Mouse (Mus musculus): ENCODE measurements at regions not wholly inside any gene's neighbourhood (a gene's known extent, or its start where the extent isn't known, plus 50 kb on each side); places are given as distances from the start of the nearest gene placed in this dataset.

DNA sequence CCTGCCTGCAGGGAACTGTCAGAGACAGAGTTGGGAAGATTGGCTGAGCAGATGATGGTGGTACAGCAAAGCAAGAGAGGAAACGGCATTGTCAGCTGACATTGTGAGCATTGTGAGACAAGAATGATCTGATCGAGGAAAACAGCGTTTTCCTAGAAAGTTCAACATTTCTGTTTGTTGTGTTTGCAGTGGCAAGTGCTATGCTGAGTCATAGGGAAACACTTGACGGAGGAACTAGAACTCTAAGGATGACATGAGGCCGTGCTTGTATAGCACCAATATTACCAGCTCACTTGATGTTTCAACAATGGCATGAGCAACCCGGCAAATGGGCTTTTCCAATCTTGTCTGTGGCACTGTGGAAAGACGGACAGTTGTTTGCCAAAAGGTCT is 146.7 kb upstream of the Serp2 start:
- no peak for DNase-seq (ENCODE audit: low spot score)

DNA sequence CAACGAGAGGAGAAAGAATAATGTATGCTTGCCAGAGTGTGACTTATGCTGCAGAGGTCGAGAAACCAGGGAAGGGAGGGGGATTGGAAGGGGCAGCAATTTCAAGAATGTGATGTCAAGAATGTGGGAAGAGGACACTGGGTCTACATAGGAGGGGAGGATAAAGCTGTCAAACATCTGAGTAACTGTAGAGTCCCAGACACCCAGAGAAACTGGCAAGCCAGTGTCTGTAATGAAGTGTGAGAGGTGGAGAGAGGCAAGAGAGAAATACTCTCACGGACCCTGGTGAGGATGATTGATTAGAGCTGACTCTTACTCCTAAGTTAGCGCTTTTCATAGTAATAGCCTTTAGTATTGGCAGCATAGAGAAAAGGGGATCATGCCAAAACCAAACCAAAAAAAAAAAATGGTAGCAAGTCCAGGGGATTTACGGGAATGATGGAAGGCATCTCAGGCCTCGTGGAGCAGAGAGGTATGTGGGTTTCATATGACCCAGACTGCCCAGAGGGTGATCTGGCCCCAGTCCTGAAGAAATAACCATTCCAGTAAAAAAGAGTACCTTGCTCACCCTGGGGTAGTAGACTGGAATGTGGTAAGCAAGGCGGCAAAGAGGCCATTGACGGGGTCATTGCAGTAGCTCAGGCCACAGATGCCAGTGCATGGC is 146.2 kb upstream of the Serp2 start:
- no peak for DNase-seq (ENCODE audit: low spot score)

DNA sequence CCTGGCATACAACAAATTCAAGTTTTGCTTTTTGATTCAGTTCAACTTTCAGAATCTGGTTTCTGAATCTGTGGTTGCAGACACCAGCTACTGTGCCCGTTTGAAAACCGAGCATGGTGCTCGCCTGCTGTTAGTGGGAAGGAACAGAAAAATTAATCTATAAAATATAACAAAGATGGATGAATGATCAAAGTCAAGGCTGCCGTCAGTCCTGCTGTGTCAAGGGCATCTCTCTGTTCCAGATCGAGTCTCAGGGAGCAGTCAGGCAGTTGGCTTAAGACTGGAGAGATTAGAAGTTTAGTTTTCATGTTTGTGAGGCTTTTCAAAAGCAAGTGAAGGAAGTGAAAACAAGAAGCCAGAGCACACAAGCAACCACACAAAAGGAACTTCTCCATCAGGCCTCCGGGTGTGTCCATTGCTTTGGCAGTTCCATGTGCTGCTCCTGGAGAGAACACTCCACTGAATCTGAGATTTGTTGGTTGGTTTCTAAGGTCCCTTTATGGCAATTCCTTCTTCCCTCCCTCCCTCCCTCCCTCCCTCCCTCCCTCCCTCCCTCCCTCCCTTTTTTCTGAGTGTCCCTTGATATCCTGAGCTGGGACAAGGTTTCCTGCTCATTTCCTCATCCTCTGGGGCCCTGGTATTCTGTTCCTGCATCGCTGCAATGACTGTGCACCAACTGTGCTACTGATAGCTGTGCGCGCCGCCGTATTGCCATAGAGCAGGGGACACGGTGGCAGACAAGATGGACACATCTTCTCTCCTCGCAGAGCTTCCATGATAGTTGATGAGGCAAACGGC is 145.4 kb upstream of the Serp2 start:
- no peak for DNase-seq (ENCODE audit: low spot score)

DNA sequence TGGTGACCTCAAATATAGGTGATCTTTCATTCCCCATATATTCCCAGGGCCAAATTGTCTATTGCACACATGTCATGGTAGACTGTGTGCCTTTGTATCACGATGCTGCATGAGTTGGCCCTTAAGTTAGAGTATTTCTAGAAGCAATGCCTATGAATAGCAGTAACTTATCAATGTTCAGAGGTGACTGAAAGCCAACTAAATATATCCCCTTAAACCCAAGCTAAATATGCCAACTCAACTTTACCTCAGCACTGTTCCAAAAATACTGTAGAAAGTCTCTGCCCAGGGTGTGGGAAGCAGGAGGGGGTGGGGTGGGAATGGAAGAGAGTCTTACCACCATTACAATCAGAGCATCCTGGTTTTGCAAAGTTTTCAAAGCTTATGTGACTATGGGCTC is 144.6 kb upstream of the Serp2 start:
- DNase-seq (ENCODE audit: low spot score), result no peak

DNA sequence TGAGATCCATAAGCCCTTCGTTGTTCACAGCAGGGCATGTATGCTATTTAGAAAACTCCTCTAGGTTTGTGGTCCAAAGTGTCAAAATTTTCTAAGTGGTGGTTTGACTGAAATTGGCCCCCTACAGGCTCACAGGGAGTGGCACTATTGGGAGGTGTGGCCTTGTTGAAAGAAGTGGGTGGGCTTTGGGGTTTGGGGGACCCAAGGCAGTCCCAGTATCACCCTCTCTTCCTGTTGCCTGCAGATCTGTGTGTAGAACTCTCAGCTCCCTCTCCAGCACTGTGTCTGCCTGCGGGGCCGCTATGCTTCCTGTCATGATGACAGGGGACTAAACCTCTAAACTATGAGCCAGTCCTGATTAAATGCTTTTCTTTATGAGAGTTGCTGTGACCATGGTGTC is 144.1 kb upstream of the Serp2 start:
- no peak for DNase-seq (ENCODE audit: low spot score)

DNA sequence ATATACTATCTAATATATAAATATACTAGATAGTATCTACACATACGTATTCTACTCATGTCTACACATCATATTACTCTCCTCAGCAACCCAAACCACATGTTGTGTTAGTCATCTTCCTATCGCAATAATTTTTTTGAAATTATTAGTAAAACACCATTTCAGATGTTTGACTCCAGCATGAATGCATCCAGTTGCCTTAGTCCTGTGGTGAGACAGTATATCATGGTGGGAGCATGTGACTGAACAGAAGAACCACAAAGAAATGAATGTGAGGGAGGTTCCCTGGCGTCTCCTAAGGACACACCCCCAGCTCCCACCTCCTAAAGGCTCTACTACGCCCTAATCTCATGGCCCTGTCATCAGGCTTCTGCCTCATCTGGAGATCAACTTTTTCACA is 143.5 kb upstream of the Serp2 start:
- no peak for DNase-seq (ENCODE audit: low spot score)

DNA sequence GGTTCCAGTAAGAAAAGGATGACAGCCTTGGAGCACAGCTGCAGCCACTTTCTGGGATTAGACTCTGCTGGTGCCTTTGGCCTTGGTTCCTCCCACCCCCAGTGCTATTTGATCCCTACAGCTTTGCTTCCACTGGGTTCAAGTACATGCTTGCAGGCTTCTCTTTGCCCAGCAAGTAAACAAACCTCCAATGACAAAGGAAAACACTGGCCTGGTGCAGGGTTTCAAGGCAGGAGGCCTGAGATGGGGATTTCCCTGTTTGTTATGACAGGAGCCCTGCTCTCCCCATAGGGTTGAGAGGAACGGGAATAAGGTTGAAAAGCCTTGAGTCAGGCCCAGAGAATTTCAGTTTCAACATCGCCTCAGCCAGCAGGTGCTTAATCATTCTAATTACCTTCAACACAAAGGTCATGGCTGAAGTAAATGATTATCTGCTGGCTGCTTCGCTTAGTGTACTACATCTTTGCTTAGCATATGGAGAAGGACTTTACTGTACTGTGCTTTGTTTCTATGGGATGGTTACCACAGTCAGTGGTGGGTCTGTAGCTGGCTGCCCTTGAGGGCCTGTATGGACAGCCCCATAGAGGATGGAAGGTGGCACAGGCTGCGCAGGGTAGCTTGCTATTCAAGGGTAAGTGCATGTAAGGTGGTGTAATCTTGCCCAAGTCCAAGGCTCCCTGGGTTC is 142.2 kb upstream of the Serp2 start:
- DNase-seq (ENCODE audit: low spot score), result no peak

DNA sequence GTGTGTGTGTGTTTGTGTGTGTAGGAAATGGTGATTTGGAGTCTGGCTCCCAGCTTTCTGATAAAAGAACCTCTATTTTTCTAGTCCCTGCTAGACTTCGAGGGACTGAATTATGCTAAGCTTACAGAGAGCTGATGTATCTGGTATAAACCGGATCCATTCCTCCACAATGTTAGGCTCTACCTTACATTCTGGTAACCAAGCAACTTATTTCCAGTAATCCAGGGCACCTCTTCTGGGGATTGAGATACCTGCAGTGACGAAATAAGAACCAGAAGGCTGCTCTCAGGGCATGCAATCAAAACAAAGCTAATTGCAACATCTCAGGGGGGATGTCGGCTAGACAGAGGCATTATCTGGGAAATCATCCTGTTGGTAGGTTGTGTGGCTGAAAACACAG is 140.0 kb upstream of the Serp2 start:
- DNase-seq (ENCODE audit: low spot score), result no peak

DNA sequence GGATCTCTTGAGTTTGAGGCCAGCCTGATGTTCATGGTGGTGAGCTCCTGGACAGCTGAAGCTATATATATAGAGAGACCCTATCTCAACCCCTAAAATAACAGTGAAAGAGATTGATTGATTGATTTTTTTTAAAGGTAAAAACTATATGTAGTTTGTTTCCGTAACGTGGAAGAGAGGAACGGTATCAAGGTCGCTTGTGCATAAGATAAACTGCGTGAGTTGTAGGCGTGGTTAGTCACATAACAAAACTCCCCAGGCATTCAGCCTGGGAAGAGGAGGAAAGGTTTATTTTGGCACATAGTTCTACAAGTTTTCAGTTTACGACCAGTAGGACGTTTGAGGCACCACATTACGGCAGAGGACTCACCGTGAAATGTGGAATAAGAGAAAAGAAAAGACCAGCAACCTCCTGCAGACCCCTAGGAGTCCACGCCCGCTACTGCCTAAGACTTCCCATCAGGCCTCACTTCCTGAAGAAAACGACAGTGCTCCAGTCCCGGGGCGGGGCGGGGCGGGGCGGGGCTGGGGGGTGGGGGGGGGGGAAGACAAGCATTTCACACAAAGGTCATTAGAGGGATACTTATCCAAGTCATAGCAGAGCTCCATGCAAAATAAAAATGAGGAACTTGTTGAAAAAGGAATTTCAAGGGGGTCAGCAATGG is 139.1 kb upstream of the Serp2 start:
- no peak for DNase-seq (ENCODE audit: low spot score)

DNA sequence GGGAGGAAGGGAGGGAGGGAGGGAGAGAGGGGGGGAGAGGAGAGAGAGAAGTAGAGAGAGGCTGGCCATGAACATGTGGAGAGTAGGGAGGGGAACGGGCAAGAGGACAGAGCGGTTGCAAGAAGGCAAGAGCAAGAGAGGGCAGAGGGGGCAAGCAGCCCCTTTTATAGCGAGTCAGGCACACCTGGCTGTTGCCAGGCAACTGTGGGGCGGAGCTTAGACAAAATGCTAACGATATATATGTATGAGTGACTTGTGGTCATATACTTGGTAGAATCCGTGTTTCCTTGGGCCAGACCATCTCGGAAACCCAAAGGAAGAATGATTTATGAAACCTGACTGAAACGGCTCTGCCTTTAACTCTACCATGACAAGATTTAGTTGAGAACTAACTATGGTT is 138.2 kb upstream of the Serp2 start:
- DNase-seq (ENCODE audit: low spot score), result no peak

DNA sequence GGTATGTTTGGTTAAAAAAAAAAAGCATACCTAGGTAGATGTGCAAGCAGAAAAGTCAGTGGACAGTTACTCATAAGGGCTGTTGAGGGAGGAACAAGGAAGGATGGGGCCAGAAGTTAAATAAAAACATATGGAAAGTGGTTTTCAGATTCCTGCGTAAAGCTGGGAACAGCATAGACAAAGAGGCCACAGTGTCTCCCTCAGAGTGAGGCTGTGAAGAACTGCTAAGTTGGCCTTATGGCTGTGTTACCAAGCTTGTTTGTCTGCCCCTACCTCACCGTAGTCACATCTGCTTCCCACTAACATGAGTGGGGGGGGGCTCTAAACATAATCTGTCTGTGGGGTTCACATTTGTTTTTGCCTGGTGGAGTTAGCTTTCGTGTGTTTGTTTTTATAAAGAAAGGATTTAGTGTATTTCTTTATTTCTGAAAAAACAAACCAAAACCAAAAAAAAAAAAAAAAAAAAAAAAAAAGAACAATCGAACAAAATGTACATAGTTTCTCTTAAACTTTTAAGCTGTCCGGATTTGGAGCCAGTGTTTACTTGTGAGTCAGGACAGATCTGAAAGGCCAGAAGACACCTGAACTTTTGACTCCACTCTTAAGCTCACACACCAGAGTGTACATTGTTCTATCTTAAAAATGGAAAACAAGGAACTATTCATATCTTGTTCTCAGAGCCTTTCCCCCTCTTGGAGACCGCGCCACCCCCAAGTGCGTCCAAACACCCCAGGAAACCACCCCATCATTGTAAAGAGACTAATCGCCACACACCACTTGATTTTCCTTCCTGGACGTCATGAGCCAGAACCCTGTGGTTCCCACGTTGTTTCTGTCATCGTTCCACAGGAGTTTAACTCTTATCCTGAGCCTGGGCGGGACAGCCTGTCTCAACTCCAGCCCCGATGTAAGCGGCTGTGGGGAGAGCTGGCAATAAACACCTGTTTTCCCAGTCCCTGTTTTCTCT is 136.9 kb upstream of the Serp2 start:
- no peak for DNase-seq (ENCODE audit: low spot score)

DNA sequence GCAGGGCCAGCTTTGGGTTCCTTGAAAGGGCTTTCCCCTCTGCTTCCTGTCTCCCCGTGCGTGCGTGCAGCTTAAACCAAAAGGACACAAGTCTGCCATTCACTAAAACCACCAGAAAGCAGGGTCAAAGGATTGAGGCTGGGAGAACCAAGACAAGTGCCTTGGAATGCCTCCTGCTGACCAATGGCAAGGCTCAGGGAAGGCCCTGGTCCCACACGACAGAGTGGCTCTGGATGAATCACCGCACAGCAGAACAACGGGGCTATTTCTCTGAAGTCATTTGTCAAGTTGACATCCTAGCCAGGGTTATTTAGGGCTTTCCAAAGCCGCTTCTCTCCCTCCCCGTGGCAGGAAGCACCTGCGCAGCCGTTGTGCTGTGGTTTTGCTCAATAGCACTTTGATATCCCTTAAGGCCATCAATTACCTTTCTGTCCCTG is 131.3 kb upstream of the Serp2 start:
- no peak for DNase-seq (ENCODE audit: low spot score)

DNA sequence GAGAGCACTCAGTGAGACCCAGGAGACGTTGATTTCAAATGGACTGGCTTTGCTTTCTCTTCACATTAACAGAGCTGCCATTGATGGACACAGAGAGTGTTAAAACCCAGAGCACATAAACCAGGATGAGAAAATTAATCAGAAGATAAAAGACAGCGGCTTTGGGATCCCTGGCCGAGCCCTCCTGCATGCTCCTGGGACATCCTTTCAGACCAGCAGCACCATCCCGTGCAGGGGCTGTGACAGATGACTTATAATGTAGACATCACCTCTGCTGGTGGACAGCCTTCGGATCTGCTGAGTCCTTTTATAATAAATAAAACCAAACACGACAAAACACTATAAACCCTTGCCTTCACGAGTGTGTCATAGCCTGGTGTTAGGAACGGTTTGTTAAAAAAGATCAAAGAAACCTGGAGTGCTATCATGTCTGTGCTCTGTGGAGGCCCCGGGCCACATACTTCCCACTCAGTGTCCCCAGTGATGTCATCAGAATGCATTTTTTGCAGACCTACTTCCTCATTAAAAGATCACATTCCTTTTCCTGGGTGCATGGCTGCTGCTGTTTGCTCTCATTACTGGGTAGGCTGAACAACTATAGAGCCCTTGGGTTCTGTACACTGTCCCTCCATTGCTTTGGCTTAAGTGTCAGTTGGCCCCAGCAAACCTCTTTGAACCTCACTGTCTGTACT is 130.2 kb upstream of the Serp2 start:
- no peak for DNase-seq (ENCODE audit: low spot score)

DNA sequence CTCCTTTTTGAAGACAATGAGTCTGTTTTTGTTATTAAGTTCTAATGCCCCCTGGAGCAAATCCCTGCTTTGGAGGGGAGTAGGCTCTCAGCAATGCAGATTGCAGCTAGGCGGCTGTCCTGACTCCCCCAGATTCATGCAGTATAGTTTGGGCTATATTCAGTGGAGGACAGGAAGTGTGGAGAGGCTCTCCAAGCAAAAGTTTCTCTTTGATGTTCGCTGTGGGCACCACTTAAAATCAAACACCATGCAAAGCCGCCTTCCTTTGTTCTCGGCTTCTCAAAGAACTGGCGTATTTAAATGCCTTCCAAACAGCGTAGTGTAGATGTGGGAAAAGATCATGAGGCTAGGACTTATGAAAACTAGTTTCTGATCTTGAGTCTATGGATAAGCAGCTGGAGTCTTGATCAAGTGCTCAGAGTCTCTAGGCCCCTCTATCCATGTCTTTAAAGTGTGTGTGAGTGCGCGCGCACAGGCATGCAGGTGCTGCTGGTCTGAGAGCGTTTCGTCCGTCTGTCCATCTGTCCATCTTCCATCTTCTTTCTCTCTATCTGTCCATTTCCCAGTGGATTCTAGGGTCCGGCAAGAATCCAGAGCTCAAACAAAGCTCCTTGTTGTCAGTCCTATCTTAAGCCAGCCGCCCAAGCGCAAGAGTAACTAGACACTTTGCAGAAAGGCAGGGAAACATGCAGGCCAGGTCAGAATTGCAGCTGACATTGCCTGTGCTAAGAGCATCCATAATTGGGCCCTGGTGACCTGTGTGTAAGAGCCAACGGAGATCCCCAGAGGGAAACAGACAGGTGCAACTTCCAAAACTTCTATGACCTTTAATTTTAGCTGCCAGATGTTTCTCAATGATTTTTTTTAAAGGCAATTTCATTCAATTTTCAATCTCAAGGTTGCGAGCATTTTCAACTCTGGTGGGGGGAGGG is 129.4 kb upstream of the Serp2 start:
- no peak for DNase-seq (ENCODE audit: low spot score)

DNA sequence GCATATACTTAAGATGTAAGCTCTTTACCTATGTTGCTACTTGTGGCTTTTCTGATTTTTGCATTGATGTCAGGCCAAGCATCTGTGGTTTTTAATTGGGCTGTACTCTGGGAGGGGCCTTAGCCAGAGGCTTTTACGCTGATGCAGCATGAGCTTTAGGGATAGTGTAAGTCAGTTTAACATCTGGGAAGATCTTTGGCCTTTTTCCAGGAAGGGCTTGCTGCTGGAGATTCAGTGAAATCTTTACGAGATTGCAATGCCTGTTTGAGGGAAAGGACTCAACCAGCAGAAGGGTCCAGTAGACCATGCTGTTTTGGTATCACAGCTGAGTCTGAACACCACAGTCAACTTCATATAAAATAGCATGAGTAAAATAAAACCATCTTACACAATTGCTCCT is 127.6 kb upstream of the Serp2 start:
- DNase-seq (ENCODE audit: low spot score), result no peak

DNA sequence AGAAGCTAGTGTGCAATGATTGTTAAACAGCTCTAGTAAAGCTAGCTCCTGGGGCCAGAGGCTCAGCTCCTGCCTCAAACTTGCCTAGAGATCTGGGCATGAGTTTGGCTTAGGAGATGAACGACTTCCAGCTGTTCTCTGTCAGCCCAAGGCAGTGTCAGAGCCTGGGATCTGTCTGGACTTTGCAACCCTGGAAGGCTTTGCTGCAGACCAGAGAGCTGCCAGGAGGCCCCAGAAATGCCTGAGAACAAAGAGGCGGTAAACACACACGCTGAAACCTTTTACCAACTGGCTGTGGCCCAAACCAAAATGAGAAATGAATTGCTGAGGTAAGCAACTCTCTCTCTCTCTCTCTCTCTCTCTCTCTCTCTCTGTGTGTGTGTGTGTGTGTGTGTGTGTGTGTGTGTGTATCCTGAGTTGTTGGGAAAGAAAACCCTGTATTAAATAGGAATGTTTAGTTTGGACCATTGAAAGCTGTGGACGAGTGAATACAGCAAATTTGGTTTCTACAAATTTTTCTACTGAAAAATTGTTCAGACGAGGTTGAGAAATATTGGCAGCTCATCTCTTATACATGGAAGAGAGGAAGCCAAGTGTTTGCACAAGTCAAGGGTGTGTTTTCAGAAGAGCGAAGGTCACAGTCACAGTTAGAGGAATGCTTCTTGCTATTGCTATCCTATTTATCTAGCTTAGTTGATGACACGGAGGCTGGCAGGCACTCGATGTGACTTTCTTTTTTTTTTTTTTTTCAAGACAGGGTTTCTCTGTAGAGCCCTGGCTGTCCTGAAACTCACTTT is 125.1 kb upstream of the Serp2 start:
- no peak for DNase-seq (ENCODE audit: low spot score)

DNA sequence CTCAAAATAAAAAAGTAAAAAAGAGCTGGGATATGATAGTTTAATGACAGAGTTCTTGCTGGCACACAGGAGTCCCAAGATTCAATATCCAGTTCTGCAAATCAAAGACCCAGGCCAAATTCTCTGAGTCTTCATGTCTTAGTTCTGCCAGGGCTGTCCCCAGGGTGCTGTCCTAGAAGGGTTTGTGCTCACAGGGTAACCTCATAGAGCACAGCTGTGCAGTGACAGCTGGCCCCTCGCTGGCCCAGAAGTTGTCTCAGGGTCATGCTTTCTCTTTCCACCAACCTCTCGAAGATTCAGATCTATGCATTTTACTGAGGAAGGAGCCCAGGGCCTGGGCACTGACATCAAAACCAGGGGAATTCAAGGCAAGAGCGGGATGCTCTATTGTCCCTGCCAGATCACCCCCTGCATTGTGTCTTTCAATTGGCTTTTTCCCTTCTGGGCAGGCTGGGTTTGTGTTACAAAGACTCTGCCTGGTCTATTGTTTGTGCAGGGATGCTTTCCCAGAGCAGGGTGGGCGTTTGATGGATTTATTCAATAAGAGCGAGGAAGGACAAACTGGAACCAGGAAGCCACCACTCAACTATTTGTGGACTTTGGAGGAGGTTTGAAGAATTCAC is 121.9 kb upstream of the Serp2 start:
- no peak for DNase-seq (ENCODE audit: low spot score)

DNA sequence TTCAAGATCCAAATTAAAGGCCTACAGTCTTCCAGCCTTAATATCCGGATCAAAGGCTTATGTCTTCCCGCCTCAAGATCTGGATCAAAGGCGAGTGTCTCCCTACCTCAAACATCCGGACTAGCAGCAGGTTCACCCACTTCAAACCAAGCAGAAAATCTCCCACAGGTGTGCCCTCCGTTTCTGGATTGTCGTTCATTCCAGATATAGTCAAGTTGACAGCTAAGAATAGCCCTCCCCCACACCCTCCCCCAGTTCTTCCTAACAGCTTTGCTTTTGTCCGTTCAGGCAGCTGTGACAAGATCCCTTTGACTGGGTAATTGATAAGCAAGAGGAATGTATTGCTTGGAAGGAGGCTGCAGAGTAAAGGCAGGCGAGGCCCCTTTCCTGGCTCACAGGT is 118.3 kb upstream of the Serp2 start:
- no peak for DNase-seq (ENCODE audit: low spot score)

All from layer of hippocampus, adult 11-12 months (tissue).